Mouse (Mus musculus) naive thymus-derived CD4-positive, alpha-beta T cell, adult 2 months (primary cell): Measurements from ENCODE around the gene Rnf32.

ENCODE experiments used
- DNase-seq: peaks from one replicate; pipeline ENCODE4 v3.0.0-alpha.2; 2011; ENCODE audit warnings: low read depth

The Rnf32 gene

DNA sequence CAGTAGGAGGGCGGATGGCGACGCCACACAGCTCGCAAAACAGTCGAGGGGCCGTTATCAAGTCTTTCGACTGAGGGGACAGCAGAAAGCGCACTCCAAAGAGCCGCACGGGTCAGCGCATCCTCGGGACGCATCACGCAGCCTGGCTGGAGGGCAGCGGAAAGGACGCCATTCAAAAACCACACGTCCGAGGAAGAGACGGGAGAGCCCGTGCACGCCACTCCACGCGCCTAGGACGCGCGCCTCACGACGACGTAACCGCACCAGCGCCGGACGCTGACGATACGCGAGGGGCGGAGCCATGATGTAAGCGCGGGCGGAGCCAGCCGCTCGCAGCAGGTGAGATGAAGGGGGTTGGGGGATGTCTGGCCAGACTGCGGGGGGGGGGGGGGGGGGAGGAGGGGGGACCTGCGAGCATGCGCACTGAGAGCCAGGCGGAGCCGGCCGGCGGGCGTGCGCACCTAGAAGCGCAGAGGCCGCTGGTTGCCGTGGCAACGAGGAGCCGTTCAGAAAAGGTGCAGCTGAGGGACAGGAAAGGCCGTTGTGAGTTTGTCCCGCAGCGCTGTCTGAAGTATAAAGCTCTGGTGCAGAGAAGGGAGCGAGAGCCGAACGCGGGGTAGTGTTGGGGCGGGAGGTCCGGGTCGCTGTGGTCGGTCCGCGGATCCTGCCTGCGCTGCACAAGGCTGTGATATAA, at the start of gene Rnf32:
Gene Rnf32 (plus strand): TSS at position 423 of the 694 bp plus-strand sequence.
- peak; percentile 93 for DNase-seq

DNA sequence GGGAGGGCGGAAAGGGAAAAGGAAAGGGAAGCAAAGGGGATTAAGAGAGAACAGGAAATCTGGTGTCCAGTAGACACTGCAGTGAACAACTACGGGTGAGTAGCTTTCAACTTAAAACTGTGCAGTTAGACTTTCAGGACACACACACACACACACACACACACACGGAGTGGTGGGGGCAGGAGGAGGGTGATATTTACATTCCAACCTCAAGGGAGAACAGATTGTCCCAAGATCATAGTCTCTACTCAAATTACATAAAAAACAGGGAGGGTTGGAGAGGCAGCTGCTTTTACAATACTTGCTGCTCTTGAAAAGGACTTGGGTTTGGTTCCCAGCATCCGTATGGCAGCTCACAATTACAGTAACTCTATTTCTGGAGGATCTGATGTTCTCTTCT, 45.6 kb upstream of the Rnf32 start:
- no peak for DNase-seq

DNA sequence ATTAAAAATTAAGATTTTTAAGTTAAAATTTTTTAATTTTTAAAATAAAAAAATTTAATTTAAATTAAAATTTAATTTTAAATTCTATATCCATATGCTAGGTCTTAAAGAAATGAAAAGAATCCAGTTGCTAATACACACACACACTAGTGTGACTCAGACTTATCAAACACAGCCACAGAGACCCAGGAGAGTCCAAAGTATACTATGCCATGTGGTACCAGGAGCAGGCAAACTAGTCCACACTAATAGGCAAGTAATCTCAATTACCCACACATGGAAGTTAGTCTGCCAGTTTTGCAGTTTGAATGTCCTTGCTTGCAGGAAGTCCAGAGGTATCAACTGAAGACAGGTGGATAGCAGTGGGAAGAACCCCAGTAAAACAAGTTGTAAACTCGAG, 35.9 kb upstream of the Rnf32 start:
- no peak for DNase-seq

DNA sequence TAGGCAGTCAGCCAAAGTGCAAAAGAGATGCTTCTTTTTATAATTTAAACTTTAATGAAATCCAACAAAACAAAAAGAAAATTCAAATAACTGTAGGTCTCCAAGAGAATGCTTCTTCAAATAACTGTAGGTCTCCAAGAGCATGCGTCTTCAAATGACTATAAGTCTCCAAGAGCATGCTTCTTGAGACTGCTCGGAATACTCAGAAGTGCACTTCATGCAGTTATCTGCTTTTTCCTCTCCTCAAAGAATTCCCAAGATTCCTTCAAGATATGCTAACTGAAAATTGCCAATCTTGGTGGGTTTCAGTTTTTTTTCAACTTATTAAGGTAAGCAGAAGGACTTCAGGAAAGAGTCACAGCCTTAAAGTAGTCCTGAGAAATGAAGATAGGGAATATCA, 28.8 kb upstream of the Rnf32 start:
- DNase-seq: no peak

DNA sequence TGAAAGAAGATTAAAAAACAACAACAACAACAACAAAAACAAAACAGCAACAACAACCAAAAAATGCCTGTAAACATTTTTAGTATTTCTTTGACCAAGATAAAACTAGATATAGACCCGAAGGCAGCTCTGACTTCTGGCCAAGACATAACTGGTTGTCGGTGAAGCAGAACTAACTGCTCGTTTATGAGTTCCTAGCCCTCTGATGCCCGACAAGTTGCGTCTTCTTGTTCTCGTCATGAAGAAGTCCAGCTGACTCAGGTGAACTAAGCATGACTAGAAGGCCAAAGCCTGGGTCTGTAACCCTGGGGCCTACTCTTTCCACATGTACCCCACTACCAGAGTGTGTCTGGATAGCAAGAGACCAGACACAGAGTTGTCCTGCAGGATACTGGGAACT, 25.6 kb upstream of the Rnf32 start:
- DNase-seq: no peak

DNA sequence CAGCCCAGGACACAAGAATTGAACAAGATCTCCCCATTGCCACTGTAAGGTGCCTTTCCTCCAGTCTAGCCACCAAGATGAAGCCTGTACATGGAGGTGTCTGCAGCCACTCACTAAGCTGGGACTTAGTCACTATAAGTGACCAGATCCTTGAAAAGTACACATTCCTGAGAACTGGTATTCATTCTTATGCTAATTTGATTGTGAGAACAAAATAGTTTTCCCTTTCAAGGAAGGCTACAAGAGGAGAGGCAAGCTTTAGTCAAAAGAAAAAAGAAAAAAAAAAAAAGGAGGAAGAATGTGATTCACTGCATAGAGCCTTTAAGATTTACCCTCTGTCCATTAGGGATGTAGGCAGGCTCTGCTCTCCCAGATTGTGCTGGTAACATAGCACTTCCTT, 24.6 kb upstream of the Rnf32 start:
- DNase-seq: no peak

DNA sequence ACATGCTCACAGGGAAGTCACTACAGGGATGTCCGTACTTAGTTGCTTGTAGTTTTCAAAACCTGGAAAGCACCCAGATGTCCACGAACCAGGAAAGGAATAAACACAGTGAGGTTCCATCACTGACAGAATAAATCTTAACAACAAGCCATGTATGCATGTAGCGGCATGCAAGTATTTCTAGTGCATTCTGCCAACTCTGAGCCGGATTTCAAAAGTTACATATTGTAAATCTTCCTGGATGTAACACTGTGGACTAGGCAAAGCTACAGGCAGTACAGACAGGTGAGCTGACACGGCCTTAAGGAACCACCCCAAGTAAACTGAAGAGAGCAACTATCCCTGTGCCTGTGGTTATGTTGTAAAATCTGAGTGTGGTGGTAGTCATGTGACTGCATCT, 9.0 kb upstream of the Rnf32 start:
- no peak for DNase-seq

DNA sequence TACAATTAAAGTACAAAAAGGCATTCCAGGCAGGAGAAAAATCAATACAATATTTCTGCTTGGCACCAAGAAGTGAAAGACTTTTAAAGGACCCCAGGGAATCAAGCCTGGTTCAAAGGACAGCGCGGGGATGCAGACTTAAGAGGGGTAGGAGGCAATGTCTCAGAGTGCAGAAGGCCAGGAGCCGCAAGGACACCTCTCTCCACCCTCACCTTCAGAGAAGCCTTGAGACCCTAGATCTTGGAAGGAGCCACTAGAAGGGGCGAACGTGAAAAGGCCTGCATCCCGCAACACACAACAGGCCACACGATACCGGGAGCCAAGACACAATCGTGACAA, 592 bp upstream of the Rnf32 start:
- DNase-seq: no peak

DNA sequence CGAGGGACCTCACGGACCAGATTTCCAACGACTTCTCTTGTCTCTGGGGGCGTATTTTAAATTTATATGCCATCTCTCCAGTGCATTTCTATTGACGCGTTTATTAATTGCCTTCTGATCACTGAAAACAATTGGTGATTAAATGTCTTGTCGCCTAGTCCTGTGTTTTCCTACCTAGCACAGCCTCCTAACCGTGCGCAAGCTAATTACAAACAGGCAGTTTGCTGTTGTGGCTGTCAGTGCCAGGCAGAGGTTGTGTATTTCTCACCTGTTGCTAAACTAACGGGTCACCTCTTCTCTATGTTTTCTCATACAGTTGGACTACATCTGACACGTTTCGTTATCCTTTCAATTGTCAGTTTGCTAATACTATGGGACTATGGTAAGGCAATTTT, 469 bp downstream of the Rnf32 start:
- no peak for DNase-seq

DNA sequence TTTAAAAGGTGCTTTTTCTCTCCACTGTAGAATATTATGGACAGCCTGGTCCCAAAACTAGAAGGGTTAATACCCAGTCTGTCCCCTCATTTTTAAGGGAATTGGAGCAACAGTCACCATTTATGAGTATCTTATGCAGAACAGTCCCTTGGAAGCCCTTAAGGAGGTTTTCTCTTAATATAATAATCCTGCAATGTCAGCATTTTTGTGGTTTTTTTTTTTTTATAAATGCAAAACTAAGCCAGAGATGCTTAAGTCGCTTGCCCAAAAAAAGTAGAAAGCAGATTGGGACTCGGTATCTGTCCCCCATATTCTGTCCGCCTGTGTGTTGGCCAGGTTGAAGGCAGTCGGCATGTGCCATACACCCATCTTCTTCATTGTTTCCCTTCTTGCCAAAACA, 1.4 kb downstream of the Rnf32 start:
- DNase-seq: no peak

DNA sequence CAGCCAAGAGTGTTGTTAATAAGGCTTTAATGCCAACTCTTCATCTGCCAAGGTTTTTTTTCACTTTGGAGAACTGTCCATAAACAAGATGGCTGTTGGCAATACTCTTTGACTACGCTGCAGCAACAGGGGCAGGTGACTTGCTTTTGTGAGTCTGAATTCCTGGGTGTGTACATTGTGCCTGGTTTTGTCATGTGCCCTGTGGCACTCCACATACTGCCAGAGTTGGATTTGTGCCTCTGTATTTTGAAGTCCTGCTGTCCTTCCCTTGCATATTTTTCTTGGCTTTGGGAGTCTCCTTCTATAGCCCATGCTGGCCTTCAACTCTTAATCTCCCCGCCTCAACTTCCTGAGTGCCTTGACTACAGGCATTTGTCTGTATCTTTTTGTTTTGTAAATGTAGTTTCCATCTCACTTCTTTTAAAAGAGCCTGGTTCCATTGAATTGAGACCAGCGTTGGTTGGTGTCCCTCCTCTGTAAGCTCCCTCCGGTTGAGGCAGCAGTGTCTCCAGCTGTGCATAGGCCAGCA, 3.2 kb downstream of the Rnf32 start:
- DNase-seq: no peak

DNA sequence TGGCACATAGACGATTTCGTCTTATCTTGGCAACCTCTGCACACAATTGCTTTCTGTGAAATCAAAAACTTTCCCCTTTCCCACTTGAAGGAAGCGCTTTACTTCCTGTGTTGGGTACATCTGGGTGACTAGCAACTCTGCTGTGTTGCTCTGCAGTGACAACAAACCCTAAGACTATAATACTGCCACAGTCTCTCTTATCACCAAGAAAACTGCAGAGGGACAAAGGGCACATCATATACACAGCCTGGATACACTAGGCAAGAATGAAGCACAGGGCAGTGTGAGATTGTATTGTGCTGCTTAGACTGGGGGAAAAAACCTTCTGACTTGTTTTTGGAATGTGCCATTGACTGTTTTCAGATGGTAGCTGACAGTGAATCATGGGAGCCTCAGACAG, 4.1 kb downstream of the Rnf32 start:
- DNase-seq: peak; percentile 54

DNA sequence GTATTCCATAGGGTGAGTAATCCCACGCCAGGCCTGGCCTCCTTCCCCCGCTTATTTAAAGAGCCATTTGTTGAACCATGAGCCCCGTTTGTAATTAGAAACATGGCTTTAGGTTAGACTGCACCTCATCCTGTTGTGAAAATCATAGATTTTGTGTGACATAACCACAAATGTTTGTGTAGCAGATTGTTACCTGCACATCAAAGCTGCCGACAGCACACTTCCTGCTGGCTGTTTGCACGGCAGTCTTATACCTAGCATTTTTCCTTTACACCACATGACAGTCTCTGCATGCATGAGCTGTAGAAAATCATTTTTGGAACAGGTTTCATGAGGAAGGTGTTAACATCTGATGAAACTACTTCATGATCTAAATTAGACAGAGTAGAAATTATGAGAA, 9.9 kb downstream of the Rnf32 start:
- DNase-seq: peak; percentile 74

DNA sequence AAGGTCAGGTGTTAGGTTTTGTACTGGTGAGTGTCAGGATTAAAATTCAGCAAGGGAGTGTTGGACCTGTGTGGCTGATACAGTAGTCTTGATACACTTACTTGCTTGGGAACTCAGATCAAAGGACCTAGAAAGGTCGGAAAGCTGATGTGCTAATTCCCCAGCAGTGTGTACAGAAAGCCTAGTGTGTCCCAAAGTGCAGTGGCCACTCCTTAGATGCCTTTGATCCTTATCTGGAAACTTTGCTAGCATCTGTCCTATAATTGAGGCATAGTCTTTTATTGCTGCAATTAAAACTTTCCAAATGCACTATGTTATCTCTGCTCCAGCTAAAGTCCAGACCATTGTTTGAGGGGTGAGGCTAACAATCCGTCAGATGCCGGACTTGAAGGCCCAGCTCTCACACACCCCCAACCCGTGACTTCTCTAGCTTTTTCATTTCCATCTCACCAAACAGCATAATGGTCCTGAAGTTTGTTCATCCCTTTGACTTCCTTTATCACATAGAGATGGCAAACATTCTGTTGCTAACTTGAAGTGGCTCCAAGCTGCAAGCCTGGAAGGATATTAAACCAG, 16.3 kb downstream of the Rnf32 start:
- DNase-seq: no peak

DNA sequence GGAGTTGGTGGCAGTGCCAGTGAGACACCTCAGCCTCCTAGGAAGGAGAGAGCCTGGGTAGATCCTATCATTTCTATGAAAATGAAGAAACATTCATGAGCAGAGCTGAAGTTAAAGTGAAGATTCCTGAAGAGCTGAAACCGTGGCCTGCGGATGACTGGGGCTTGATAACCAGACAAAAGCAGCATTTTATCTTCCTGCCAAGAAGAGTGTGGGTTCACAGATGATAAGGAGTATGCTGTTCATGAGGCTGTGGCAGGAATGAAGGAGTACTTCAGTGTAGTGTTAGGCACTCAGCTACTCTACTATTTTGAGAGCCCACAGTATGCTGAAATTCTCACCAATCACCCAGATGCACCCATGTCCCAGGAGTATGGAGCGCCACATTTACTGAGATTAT, 22.2 kb downstream of the Rnf32 start:
- no peak for DNase-seq

DNA sequence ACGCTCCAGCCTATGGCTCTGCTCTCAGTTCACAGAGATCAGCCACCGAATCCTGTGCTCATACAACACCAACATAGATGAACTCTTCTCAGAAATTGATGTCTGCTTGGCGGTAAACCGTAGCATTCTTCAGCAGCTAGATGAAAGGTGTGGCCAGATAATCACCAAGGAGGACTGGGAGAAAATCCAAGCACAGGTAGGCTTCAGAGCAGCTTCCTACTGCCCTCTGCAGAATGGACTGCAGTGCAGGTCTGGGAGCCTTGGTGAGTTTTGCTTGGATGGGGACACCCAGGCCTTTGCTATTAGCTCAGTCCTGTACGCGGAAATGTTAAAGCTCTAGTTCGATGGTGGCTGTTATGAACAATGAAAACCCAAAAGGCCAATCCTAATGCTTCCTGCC, 28.3 kb downstream of the Rnf32 start:
- no peak for DNase-seq

DNA sequence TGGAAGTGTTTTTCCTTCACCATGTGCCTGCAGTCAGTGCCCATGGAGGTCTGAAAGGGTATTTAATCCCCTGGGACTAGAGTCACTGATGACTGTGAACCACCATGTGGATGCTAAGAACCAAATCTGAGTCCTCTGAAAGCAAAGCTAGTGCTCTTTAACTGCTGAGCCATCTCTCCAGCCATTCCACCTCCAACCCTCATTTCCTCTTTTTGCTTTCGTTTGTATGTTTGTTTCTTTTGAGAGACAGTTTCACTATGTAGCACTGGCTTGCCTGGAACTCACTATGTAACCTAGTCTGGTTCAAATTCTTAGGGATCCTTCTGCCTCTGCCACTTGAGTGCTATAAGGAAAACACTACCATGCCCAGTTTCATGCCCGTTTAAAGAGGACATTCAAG, 34.7 kb downstream of the Rnf32 start:
- DNase-seq: no peak

DNA sequence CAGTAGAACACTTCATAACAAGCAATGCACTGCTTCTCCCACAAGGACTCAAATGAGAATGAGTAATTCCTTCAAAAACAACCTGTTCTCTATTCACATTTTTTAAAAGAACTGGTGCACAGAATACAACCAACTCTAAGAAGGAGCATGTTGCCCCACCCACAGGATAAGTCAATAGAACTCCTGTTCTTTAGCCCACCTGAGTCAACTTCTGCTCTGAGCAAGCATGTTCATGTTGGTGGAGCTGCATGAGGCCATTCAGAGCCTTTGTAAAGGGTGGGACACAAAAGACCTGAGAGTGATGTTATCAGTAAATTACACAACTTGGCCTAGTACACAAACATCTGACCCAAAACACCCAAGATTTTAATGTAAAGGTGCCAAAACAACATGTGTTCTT, 42.6 kb downstream of the Rnf32 start:
- DNase-seq: no peak

DNA sequence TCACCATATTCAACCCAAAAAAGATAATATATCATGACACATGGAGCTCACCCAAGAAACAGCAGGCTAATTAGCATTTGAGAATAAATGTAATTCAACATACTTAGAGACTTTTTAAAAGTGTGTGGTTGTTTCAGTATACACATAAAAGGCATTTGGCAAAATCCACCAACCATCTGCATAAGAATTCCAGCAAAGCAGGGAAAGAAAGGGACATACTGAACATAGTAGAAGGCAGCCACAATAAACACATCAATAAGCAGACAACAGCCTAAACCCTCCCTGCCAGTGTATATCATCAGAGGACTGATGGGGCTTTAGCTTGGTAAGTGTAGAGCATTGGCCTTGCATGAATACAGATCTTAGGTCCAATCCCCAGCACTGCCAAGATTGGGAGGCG, 49.0 kb downstream of the Rnf32 start:
- DNase-seq: no peak

DNA sequence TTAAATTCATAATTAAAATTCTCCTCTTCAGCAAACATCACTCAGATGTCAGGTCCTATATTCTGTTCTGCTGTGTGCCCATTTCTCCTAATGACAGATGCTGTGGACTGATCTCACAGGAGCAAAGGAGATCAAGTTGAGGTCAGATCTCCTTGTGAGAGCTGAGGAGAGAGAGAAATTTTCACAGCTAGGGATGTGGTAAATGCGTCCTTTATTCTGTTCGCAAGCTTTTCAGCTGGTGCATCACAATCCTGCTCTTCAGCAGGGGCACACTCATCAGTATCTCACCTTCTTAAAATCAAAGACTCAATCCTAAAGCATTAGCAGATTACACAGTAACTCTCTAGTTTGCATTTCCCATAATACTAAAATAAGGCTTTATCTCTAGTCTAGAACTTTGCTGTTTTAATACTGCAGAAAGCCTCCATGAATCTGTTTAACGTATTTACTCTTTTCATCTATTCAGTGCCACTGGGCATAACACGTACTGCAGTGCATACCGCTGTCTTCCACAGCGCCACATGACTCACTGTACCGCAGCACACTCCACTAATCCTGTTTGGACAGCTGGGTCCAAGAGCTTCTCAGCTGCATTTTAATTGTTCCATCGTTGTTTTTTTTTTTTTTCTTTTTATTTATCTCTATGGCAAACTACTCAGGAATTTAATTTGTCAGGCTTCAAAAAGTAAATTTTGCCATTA, 55.2 kb downstream of the Rnf32 start:
- no peak for DNase-seq

DNA sequence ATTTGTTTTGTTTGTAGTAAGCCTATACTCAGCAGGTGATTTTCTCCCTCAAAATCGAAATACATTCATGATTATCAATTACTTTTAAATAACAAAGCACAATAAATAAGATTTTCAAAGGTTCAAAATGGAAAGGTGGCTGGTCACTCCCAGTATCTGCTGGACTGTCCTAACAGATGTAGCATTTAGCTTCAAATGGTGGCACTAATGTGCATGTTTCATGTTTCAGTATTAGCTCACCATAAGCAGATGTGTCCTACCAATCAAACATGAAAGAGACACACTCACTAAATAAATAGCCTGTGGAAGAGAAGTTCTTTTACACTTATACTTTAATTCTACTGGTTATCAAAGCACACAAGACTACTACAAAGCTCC, 55.7 kb downstream of the Rnf32 start:
- DNase-seq: no peak

DNA sequence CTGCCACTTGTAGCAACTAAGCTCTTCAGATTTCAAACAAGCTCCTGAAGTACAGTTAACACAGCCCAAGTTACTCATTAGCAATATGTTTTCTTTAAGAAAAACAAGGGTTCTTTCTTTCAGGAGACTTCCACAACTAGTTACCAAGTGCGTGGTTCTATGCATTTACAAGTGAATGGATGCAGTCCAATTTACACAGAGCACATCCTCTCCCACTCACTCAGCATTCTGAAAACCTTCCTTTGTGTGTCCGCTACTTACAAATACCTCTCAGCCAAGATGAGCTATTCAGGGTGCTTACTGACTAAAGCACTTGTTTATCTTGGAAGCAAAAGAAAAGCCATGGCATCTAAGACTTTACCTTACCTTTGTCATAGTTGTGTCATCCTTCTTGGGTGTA, 58.1 kb downstream of the Rnf32 start:
- no peak for DNase-seq

DNA sequence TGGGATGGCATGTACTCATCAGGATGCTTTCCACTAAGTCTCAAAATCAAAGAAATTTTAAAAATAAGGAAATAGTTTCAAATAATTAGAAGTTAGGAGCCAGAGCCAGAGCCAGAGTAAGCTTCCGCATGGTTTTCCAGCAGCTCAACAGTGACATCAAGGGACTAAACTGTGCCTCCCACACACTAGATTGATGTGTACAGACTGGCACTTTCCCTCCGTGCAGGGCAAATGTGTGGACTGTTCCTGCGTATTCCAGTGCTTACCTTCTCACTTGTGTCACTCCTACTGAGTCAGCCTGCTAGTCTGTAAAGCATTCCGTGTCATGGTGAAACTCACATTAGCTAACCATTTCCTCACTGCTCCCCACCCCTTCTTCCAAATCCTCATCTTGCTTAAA, 75.1 kb downstream of the Rnf32 start:
- no peak for DNase-seq

DNA sequence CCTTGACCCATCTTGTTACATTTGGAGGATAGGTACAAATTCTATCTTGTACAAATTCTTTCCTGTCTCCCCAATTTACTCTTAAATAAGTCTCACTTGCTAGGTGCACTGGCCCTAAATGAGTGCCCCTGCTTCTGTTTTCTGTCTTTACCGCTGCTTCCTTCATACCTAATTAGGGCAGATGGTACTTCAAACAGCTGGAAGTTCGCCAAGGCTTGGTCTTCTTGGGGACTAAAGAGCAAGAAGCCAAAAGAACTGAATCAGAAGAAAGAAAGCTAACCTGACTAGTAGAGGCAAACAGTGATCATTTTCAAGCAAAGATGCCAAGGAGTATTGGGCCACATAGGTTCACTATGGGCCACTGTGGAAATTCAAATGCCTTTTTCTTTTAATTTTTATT, 77.6 kb downstream of the Rnf32 start:
- DNase-seq: no peak
